Mouse (Mus musculus): ENCODE results near the gene Zfp180.

DNA sequence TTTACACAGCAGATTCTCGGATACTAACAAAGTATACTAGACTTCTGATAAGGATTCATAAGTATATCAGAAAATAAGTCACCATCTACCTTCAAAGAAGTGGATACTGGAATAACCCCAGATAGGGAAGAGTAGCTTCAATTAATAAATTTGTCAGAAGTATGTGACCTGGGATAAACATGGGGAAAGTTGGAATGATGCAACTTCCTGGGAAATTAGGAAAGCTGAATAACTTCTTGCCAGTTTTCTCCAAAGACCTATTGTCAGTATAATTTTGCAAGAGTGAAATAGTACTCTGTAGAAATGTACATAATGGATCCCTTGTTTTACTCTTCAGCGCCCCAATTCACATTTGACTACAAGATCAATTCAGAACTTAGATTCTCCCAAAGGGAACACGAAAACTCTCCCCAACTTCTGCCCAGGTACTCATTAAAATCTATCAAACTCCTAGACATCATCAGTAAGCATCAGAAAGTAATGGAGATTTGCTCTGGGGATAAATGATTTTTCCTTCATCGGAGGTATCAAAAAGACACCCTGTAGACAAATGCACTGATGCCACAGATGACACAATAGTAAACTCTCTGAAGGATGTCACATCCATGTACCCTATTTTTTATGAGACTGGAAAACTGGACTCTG, 28.9 kb upstream of the Zfp180 start, which contains the start of gene Vmn1r183:
- TF ChIP-seq POLR2A (IDR thresholded peaks at IDR 0.05; ENCODE audit: borderline replicate concordance, control insufficient read depth, low read depth, low read length) (no peak), CTCF (IDR thresholded peaks at IDR 0.05; ENCODE audit: control insufficient read depth, insufficient read depth, low read length) (no peak)

Data from bone marrow, adult 2 months (tissue).